Mouse (Mus musculus) hindbrain, embryonic 10.5 days (tissue): ENCODE measurements around the gene Mrap. TPM values are rescaled to one million over a fixed set of nuclear protein-coding genes. Genes with fewer than 3 reads are reported as not detected.

Experiments
- DNase-seq: peaks from one replicate; pipeline ENCODE4 v3.0.0-alpha.2; 2017; ENCODE audit warnings: low spot score
- H3K27ac ChIP-seq: fragments of 300-500 bp; sonication (generic); 2 replicates; pipeline ENCODE4 v1.5.1; 2016; ENCODE audit warnings: mild to moderate bottlenecking, moderate library complexity
- H3K27me3 ChIP-seq: fragments of 300-500 bp; sonication (generic); 2 replicates; pipeline ENCODE4 v1.6.1; 2016; ENCODE audit warnings: mild to moderate bottlenecking; ENCODE audit not compliant: poor library complexity, insufficient read depth, severe bottlenecking
- H3K36me3 ChIP-seq: fragments of 300-500 bp; sonication (generic); 2 replicates; pipeline ENCODE4 v1.6.1; 2016; ENCODE audit warnings: mild to moderate bottlenecking, moderate library complexity
- H3K4me1 ChIP-seq: fragments of 300-500 bp; sonication (generic); replicated peaks from 2 replicates; pipeline ENCODE4 v1.6.1; 2016; ENCODE audit warnings: mild to moderate bottlenecking
- H3K4me3 ChIP-seq: fragments of 300-500 bp; sonication (generic); 2 replicates; pipeline ENCODE4 v1.5.1; 2016; ENCODE audit warnings: mild to moderate bottlenecking, moderate library complexity
- H3K9me3 ChIP-seq: fragments of 300-500 bp; sonication (generic); 2 replicates; pipeline ENCODE4 v1.6.1; 2016; ENCODE audit warnings: mild to moderate bottlenecking, moderate library complexity
- WGBS: fragments of 180-500 bp; shearing (Covaris S2); methylation state at CpG from one replicate; pipeline ENCODE4 v1.1.7; 2016; 5-methylcytosine and 5-hydroxymethylcytosine counted together
- polyA plus RNA-seq: library from polyadenylated mRNA; unstranded; fragments of >200 nt; fragmentation: Nextera tagmentation; extraction: Ambion mirVana; gene quantifications from 2 replicates; pipeline ENCODE4 v1.2.1, GENCODE M21; 2016

The Mrap gene
- polyA plus RNA-seq, 1 experiment from 2014 or later: 1.9 TPM

- Histone ChIP-seq H3K27ac (no peak overlapping the region), H3K36me3 (peaks cover 96% of the 10 kb centered on the region), H3K4me3 (no peak overlapping the region), H3K27me3 (no peaks in the 10 kb centered on the region), H3K9me3 (no peaks in the 10 kb centered on the region), H3K4me1 (no peaks in the 10 kb centered on the region)
- 92% methylated on average over 15 of the region's 15 CpGs for WGBS
- DNase-seq: no peak
Measured at GRCm38 (mm10) chr16:90766919-90767454, 29.0 kb downstream of the Mrap start.

- H3K4me1 ChIP-seq: no peaks in the 10 kb centered on the region
- H3K36me3 ChIP-seq: peaks cover 100% of the 10 kb centered on the region
- WGBS: 94% methylated on average over 12 of the region's 12 CpGs
- no peaks in the 10 kb centered on the region for H3K9me3 ChIP-seq
- no peak for DNase-seq
- H3K4me3 ChIP-seq: no peak overlapping the region
- H3K27me3 ChIP-seq: no peaks in the 10 kb centered on the region
- H3K27ac ChIP-seq: no peak overlapping the region
Measured at GRCm38 (mm10) chr16:90774216-90774615, 36.2 kb downstream of the Mrap start.

- DNase-seq: no peak
- 91% methylated on average over 6 of the region's 6 CpGs for WGBS
- Histone ChIP-seq H3K27ac (no peak overlapping the region), H3K36me3 (peaks cover 100% of the 10 kb centered on the region), H3K9me3 (no peaks in the 10 kb centered on the region), H3K4me3 (no peak overlapping the region), H3K4me1 (no peaks in the 10 kb centered on the region), H3K27me3 (no peaks in the 10 kb centered on the region)
Measured at GRCm38 (mm10) chr16:90774646-90775045, 36.6 kb downstream of the Mrap start.

- Histone ChIP-seq H3K36me3 (peaks cover 100% of the 10 kb centered on the region), H3K4me1 (no peaks in the 10 kb centered on the region), H3K9me3 (no peaks in the 10 kb centered on the region), H3K27me3 (no peaks in the 10 kb centered on the region), H3K27ac (no peak overlapping the region), H3K4me3 (no peak overlapping the region)
- no peak for DNase-seq
- 85% methylated on average over 10 of the region's 10 CpGs for WGBS
Measured at GRCm38 (mm10) chr16:90775946-90776520, 38.0 kb downstream of the Mrap start.

GRCm38 (mm10) chr16:90779783-90780182 lies 41.8 kb downstream of the Mrap start:
- 79% methylated on average over 11 of the region's 11 CpGs for WGBS
- Histone ChIP-seq H3K4me3 (no peak overlapping the region), H3K36me3 (peaks cover 98% of the 10 kb centered on the region), H3K27me3 (no peaks in the 10 kb centered on the region), H3K27ac (no peak overlapping the region), H3K4me1 (no peaks in the 10 kb centered on the region), H3K9me3 (no peaks in the 10 kb centered on the region)
- DNase-seq: peak; percentile 10

- no peak overlapping the region for H3K27ac ChIP-seq
- no peak overlapping the region for H3K4me3 ChIP-seq
- DNase-seq: no peak
- H3K4me1 ChIP-seq: no peaks in the 10 kb centered on the region
- 93% methylated on average over 11 of the region's 11 CpGs for WGBS
- peaks cover 98% of the 10 kb centered on the region for H3K36me3 ChIP-seq
- H3K9me3 ChIP-seq: no peaks in the 10 kb centered on the region
- H3K27me3 ChIP-seq: no peaks in the 10 kb centered on the region
Measured at GRCm38 (mm10) chr16:90783302-90783701, 45.3 kb downstream of the Mrap start.

GRCm38 (mm10) chr16:90785257-90785656 lies 47.2 kb downstream of the Mrap start:
- Histone ChIP-seq H3K4me3 (no peak overlapping the region), H3K36me3 (peaks cover 98% of the 10 kb centered on the region), H3K4me1 (no peaks in the 10 kb centered on the region), H3K27ac (no peak overlapping the region), H3K27me3 (no peaks in the 10 kb centered on the region), H3K9me3 (no peaks in the 10 kb centered on the region)
- WGBS: 92% methylated on average over 4 of the region's 4 CpGs
- DNase-seq: no peak

GRCm38 (mm10) chr16:90788580-90788979 lies 50.6 kb downstream of the Mrap start:
- no peak for DNase-seq
- whole genome bisulfite sequencing: 89% methylated on average over 6 of the region's 6 CpGs

GRCm38 (mm10) chr16:90790946-90791345 lies 52.9 kb downstream of the Mrap start:
- H3K27ac ChIP-seq: no peak overlapping the region
- H3K9me3 ChIP-seq: no peaks in the 10 kb centered on the region
- H3K4me3 ChIP-seq: no peak overlapping the region
- DNase-seq: no peak
- 91% methylated on average over 6 of the region's 6 CpGs for WGBS
- H3K4me1 ChIP-seq: peaks cover 3% of the 10 kb centered on the region; the same call in 1 of the 2 replicates
- H3K36me3 ChIP-seq: peaks cover 98% of the 10 kb centered on the region
- no peaks in the 10 kb centered on the region for H3K27me3 ChIP-seq

More at GRCm38 (mm10) chr16:90788580-90788979, 50.6 kb downstream of the Mrap start:
- no peaks in the 10 kb centered on the region for H3K9me3 ChIP-seq
- H3K27me3 ChIP-seq: no peaks in the 10 kb centered on the region
- H3K4me1 ChIP-seq: peaks cover 3% of the 10 kb centered on the region; the same call in 1 of the 2 replicates
- H3K27ac ChIP-seq: no peak overlapping the region
- peaks cover 100% of the 10 kb centered on the region for H3K36me3 ChIP-seq
- no peak overlapping the region for H3K4me3 ChIP-seq

GRCm38 (mm10) chr16:90792066-90792465 lies 54.1 kb downstream of the Mrap start:
- 85% methylated on average over 5 of the region's 5 CpGs for WGBS
- H3K36me3 ChIP-seq: peaks cover 98% of the 10 kb centered on the region
- H3K4me3 ChIP-seq: no peak overlapping the region
- no peak overlapping the region for H3K27ac ChIP-seq
- DNase-seq: no peak
- H3K4me1 ChIP-seq: peaks cover 3% of the 10 kb centered on the region; the same call in 1 of the 2 replicates
- no peaks in the 10 kb centered on the region for H3K9me3 ChIP-seq
- H3K27me3 ChIP-seq: no peaks in the 10 kb centered on the region

- WGBS: 84% methylated on average over 3 of the region's 3 CpGs
- Histone ChIP-seq H3K4me1 (peaks cover 3% of the 10 kb centered on the region; the same call in 1 of the 2 replicates), H3K27ac (no peak overlapping the region), H3K36me3 (peaks cover 98% of the 10 kb centered on the region), H3K27me3 (no peaks in the 10 kb centered on the region), H3K4me3 (no peak overlapping the region), H3K9me3 (no peaks in the 10 kb centered on the region)
- DNase-seq: no peak
Measured at GRCm38 (mm10) chr16:90792500-90792899, 54.5 kb downstream of the Mrap start.

- Histone ChIP-seq H3K27me3 (no peaks in the 10 kb centered on the region), H3K36me3 (peaks cover 97% of the 10 kb centered on the region), H3K9me3 (no peaks in the 10 kb centered on the region), H3K4me1 (peaks cover 3% of the 10 kb centered on the region; the same call in 1 of the 2 replicates), H3K4me3 (no peak overlapping the region), H3K27ac (no peak overlapping the region)
- no peak for DNase-seq
Measured at GRCm38 (mm10) chr16:90794708-90795107, 56.7 kb downstream of the Mrap start.

GRCm38 (mm10) chr16:90798446-90798845 lies 60.4 kb downstream of the Mrap start:
- H3K27me3 ChIP-seq: no peaks in the 10 kb centered on the region
- H3K9me3 ChIP-seq: no peaks in the 10 kb centered on the region
- H3K4me3 ChIP-seq: no peak overlapping the region
- peaks cover 90% of the 10 kb centered on the region for H3K36me3 ChIP-seq
- no peak for DNase-seq
- no peak overlapping the region for H3K27ac ChIP-seq
- no peaks in the 10 kb centered on the region for H3K4me1 ChIP-seq
- 91% methylated on average over 8 of the region's 8 CpGs for WGBS
